Comparison of ENCODE assay signal across 9 mouse cellular contexts in genomic region chr2:153350552-153351181, GRCm38 (mm10). TPM values are rescaled to one million over a fixed set of nuclear protein-coding genes. Genes with fewer than 3 reads are reported as not detected.
DNase-seq lines count a peak whose midpoint lies in the region; ATAC-seq and TF ChIP-seq lines count a peak whose summit lies in the region.
"Had no signal": no experiment of that assay in that cellular context is flagged by ENCODE, and none has a peak within 500 bp of the region (broad histone marks: within the 10 kb centered on the region; RNA-seq: fewer than 3 reads in every experiment).

No protein-coding gene starts in this region.

- no peak for TF ChIP-seq POLR2A in kidney, adult 2 months (IDR thresholded peaks at IDR 0.05; ENCODE audit: low read depth, low read length)
- TF ChIP-seq POLR2A in MEL (IDR thresholded peaks at IDR 0.05; ENCODE audit: control insufficient read depth in 1 of 2, insufficient read depth in 1 of 2, low read depth in 1 of 2, low read length in 2 of 2, poor library complexity in 1 of 2): peak in 1 of 2 experiments; percentile 50; a peak in 2 of 4 replicates

- H3K4me1 ChIP-seq in kidney, adult 2 months (ENCODE audit: control insufficient read depth, insufficient read depth, low read length): peaks cover 23% of the 10 kb centered on the region; the same call in 1 of the 2 replicates
- H3K4me1 ChIP-seq in MEL (ENCODE audit: control insufficient read depth in 1 of 2, insufficient read depth in 2 of 2, low read length in 2 of 2): peaks cover 14 to 16% of the 10 kb centered on the region in 2 experiments
- H3K4me1 ChIP-seq in heart, embryonic 16.5 days (ENCODE audit: control insufficient read depth, insufficient read depth, low read length): peaks cover 34% of the 10 kb centered on the region
- peaks cover 38% of the 10 kb centered on the region for H3K4me1 ChIP-seq in midbrain, embryonic 10.5 days

- ATAC-seq in heart, embryonic 16.5 days (replicated peaks; ENCODE audit: extremely low read depth, insufficient read depth, low FRiP score): 0 out of 2 replicates have a peak, but pooled peaks have one; percentile 5
- peak; percentile 57 for ATAC-seq in megakaryocyte progenitor cell, adult 5-6 weeks (replicated peaks; ENCODE audit: poor library complexity)

- 4% methylated on average over 6 of the region's 6 CpGs for WGBS in kidney, adult 2 months
- WGBS in heart, embryonic 16.5 days: 5% methylated on average over 6 of the region's 6 CpGs
- 68% methylated on average over 6 of the region's 6 CpGs for whole genome bisulfite sequencing in midbrain, embryonic 10.5 days

- H3K9ac ChIP-seq in MEL (ENCODE audit: control insufficient read depth, low read depth, low read length, poor library complexity, severe bottlenecking): peak overlapping the region; percentile 21
- H3K9ac ChIP-seq in heart, embryonic 16.5 days (ENCODE audit: low read length): peak overlapping the region; percentile 11

- H3K36me3 ChIP-seq in kidney, adult 2 months (ENCODE audit: control insufficient read depth, insufficient read depth, low read length): no peaks in the 10 kb centered on the region; the same call in 1 of the 2 replicates
- peaks cover 15 to 31% of the 10 kb centered on the region in 2 experiments for H3K36me3 ChIP-seq in MEL (ENCODE audit: control insufficient read depth in 1 of 2, insufficient read depth in 2 of 2, low read length in 2 of 2)
- peaks cover 18% of the 10 kb centered on the region for H3K36me3 ChIP-seq in heart, embryonic 16.5 days (ENCODE audit: control insufficient read depth, insufficient read depth)
- H3K36me3 ChIP-seq in midbrain, embryonic 10.5 days: peaks cover 70% of the 10 kb centered on the region

- peak; percentile 21 for DNase-seq in kidney, adult 2 months
- no peak for DNase-seq in kidney, postnatal 25 days
- DNase-seq in MEL (ENCODE audit: low read depth, low spot score): peak; percentile 92
- no peak for DNase-seq in left cerebral cortex, postnatal 14 days (ENCODE audit: low spot score in 2 of 2)
- no peak for DNase-seq in adrenal gland, postnatal 25 days
- no peak for DNase-seq in midbrain, embryonic 10.5 days (ENCODE audit: low spot score)
- DNase-seq: layer of hippocampus, postnatal 36 days had no signal

- H3K9me3 ChIP-seq in MEL (replicated peaks; ENCODE audit: insufficient read depth, low read length): no peaks in the 10 kb centered on the region
- H3K9me3 ChIP-seq in heart, embryonic 16.5 days (replicated peaks; ENCODE audit: control insufficient read depth, low read length): no peaks in the 10 kb centered on the region
- H3K9me3 ChIP-seq in midbrain, embryonic 10.5 days (replicated peaks): no peaks in the 10 kb centered on the region

- TF ChIP-seq EP300 in MEL (IDR thresholded peaks at IDR 0.05; ENCODE audit: low read depth in 1 of 2, low read length in 2 of 2): peak; percentile 74 to 80; a peak in 3 of 4 replicates

- peak overlapping the region; percentile 86 for H3K27ac ChIP-seq in kidney, adult 2 months (ENCODE audit: insufficient read depth, low read depth, low read length)
- H3K27ac ChIP-seq in MEL (ENCODE audit: control insufficient read depth, low read depth, low read length): peak overlapping the region; percentile 90
- H3K27ac ChIP-seq in heart, embryonic 16.5 days (ENCODE audit: low read length): peak overlapping the region; percentile 78
- no peak overlapping the region for H3K27ac ChIP-seq in midbrain, embryonic 10.5 days (replicated peaks)

- H3K27me3 ChIP-seq in kidney, adult 2 months (replicated peaks; ENCODE audit: control insufficient read depth, insufficient read depth, low read length): no peaks in the 10 kb centered on the region
- H3K27me3 ChIP-seq in MEL (ENCODE audit: control insufficient read depth in 1 of 2, insufficient read depth in 2 of 2, low read length in 2 of 2): no peaks in the 10 kb centered on the region
- no peaks in the 10 kb centered on the region for H3K27me3 ChIP-seq in heart, embryonic 16.5 days (ENCODE audit: control insufficient read depth, insufficient read depth, low read length)
- H3K27me3 ChIP-seq in midbrain, embryonic 10.5 days (ENCODE audit: low read depth, poor library complexity, severe bottlenecking): no peaks in the 10 kb centered on the region

- H3K79me2 ChIP-seq in MEL (ENCODE audit: control insufficient read depth, insufficient read depth, low read length, poor library complexity): peaks cover 43% of the 10 kb centered on the region

- H3K4me2 ChIP-seq in heart, embryonic 16.5 days (ENCODE audit: low read depth, low read length): peak overlapping the region; percentile 56

- no peak overlapping the region for H3K4me3 ChIP-seq in kidney, adult 2 months (ENCODE audit: insufficient read depth, low read depth, low read length)
- no peak overlapping the region for H3K4me3 ChIP-seq in MEL (ENCODE audit: control insufficient read depth in 1 of 2, insufficient read depth in 1 of 2, low read depth in 2 of 2, low read length in 2 of 2)
- H3K4me3 ChIP-seq in heart, embryonic 16.5 days (ENCODE audit: low read length): peak overlapping the region; percentile 14
- no peak overlapping the region for H3K4me3 ChIP-seq in midbrain, embryonic 10.5 days

- intact Hi-C loops in left cerebral cortex, postnatal 14 days (cut with DNase I): no loop called here

- TF ChIP-seq RAD21 in MEL (IDR thresholded peaks at IDR 0.05; ENCODE audit: low read depth, low read length): no peak

- TF ChIP-seq CTCF in kidney, adult 2 months (conservative IDR thresholded peaks at IDR 0.05; ENCODE audit: insufficient read depth, insufficient read length, low read depth, low read length): no peak
- TF ChIP-seq CTCF in MEL (IDR thresholded peaks at IDR 0.05 in 2 of 3, conservative IDR thresholded peaks at IDR 0.05 in 1 of 3; ENCODE audit: control insufficient read depth in 1 of 3, insufficient read depth in 1 of 3, low read depth in 2 of 3, low read length in 3 of 3, poor library complexity in 1 of 3, severe bottlenecking in 1 of 3): no peak

TF ChIP-seq in MEL, 35 proteins besides CTCF, POLR2A, EP300 and RAD21:
- TF ChIP-seq MYB (IDR thresholded peaks at IDR 0.05; ENCODE audit: low read depth, low read length): peak; percentile 62; the same call in 1 of the 2 replicates
- no peak for TF ChIP-seq ZNF384 (IDR thresholded peaks at IDR 0.05; ENCODE audit: low read depth, low read length)
- no peak for TF ChIP-seq MEF2A (IDR thresholded peaks at IDR 0.05; ENCODE audit: extremely low read depth, insufficient replicate concordance, low read depth, low read length, poor library complexity, severe bottlenecking)
- TF ChIP-seq ETS1 (IDR thresholded peaks at IDR 0.05; ENCODE audit: low read depth, low read length): peak; percentile 96
- peak; percentile 81 for TF ChIP-seq SIN3A (IDR thresholded peaks at IDR 0.05; ENCODE audit: low read length)
- TF ChIP-seq TCF12 (IDR thresholded peaks at IDR 0.05; ENCODE audit: low read depth, low read length): peak; percentile 39
- TF ChIP-seq CHD1 (IDR thresholded peaks at IDR 0.05; ENCODE audit: low read depth, low read length): 0 out of 2 replicates have a peak, but pooled peaks have one; percentile 36
- TF ChIP-seq MYC (IDR thresholded peaks at IDR 0.05; ENCODE audit: low read depth, low read length): peak; percentile 78; the same call in 1 of the 2 replicates
- TF ChIP-seq HCFC1 (IDR thresholded peaks at IDR 0.05; ENCODE audit: low read depth, low read length): 0 out of 2 replicates have a peak, but pooled peaks have one; percentile 31
- peak; percentile 39; the same call in 1 of the 2 replicates for TF ChIP-seq BHLHE40 (IDR thresholded peaks at IDR 0.05; ENCODE audit: borderline replicate concordance, low read depth, low read length)
- TF ChIP-seq JUND (IDR thresholded peaks at IDR 0.05; ENCODE audit: low read depth, low read length): peak; percentile 89
- no peak for TF ChIP-seq USF1 (IDR thresholded peaks at IDR 0.05; ENCODE audit: low read depth, low read length)
- peak; percentile 77 for TF ChIP-seq TAL1 (IDR thresholded peaks at IDR 0.05; ENCODE audit: low read length)
- TF ChIP-seq SMC3 (IDR thresholded peaks at IDR 0.05; ENCODE audit: low read depth, low read length): no peak; the same call in 1 of the 2 replicates
- TF ChIP-seq TBP (IDR thresholded peaks at IDR 0.05; ENCODE audit: low read depth, low read length): peak; percentile 80
- TF ChIP-seq GATA1 (IDR thresholded peaks at IDR 0.05; ENCODE audit: low read depth, low read length): peak; percentile 73; the same call in 1 of the 2 replicates
- TF ChIP-seq ZKSCAN1 (IDR thresholded peaks at IDR 0.05; ENCODE audit: low read depth, low read length): no peak
- no peak for TF ChIP-seq ELF1 (IDR thresholded peaks at IDR 0.05; ENCODE audit: low read depth, low read length)

RNA-seq across cellular contexts. Expression of gene Asxl1, which starts 5.0 kb away (rescaled TPM):
- 9.1 and 10.0 TPM in 2 replicates for polyA plus RNA-seq in kidney, adult 2 months (2012; rRNA removed)
- 15.2 and 20.6 TPM in 2 replicates for total RNA-seq in MEL (2012; rRNA removed)
- 10 to 100 TPM in 1 of 2 experiments, not detected in 1; 35.5 TPM for polyA plus RNA-seq in MEL (2012; ENCODE audit: insufficient read depth in 1 of 2, insufficient read length in 2 of 2, low read depth in 1 of 2, low replicate concordance in 2 of 2, missing spikeins in 1 of 2)
- polyA plus RNA-seq in heart, embryonic 16.5 days (2015; fragmentation: Nextera tagmentation; extraction: Ambion mirVana): 7.4 and 8.7 TPM in 2 replicates
- total RNA-seq in megakaryocyte progenitor cell, adult 5-6 weeks (2015): 31.1 and 32.0 TPM in 2 replicates
- 20.0 and 24.1 TPM in 2 replicates for total RNA-seq in megakaryocyte progenitor cell, adult 5-6 weeks (2017)
- 10 to 100 TPM; 39.4 to 39.7 TPM for total RNA-seq in left cerebral cortex, postnatal 14 days (2021)
- 32.4 and 38.4 TPM in 2 replicates for total RNA-seq in adrenal gland, postnatal 25 days (2021)
- polyA plus RNA-seq in midbrain, embryonic 10.5 days (2016; fragmentation: Nextera tagmentation; extraction: Ambion mirVana): 11.8 and 12.3 TPM in 2 replicates

RNA-seq across cellular contexts. Expression of gene Kif3b, which starts 59.5 kb away (rescaled TPM):
- 10.1 and 10.9 TPM in 2 replicates for polyA plus RNA-seq in kidney, adult 2 months (2012; rRNA removed)
- 10.0 and 11.0 TPM in 2 replicates for total RNA-seq in MEL (2012; rRNA removed)
- polyA plus RNA-seq in MEL (2012; ENCODE audit: insufficient read depth in 1 of 2, insufficient read length in 2 of 2, low read depth in 1 of 2, low replicate concordance in 2 of 2, missing spikeins in 1 of 2): 10 to 100 TPM; 17.9 to 34.2 TPM
- 5.4 and 6.2 TPM in 2 replicates for polyA plus RNA-seq in heart, embryonic 16.5 days (2015; fragmentation: Nextera tagmentation; extraction: Ambion mirVana)
- total RNA-seq in megakaryocyte progenitor cell, adult 5-6 weeks (2015): 3.6 and 5.5 TPM in 2 replicates
- 9.9 and 11.3 TPM in 2 replicates for total RNA-seq in megakaryocyte progenitor cell, adult 5-6 weeks (2017)
- total RNA-seq in left cerebral cortex, postnatal 14 days (2021): 10 to 100 TPM; 69.2 to 74.3 TPM
- 31.8 and 34.4 TPM in 2 replicates for total RNA-seq in adrenal gland, postnatal 25 days (2021)
- polyA plus RNA-seq in midbrain, embryonic 10.5 days (2016; fragmentation: Nextera tagmentation; extraction: Ambion mirVana): 7.0 TPM in 2 replicates

Comparison
In these comparisons a context has a peak if more than half of its experiments do, and no peak if none do; other contexts are left out.
1. DNase-seq: peak in kidney, adult 2 months (single experiment) and MEL (single experiment); none in kidney, postnatal 25 days (0 of 2), left cerebral cortex, postnatal 14 days (0 of 2), adrenal gland, postnatal 25 days (single experiment) and midbrain, embryonic 10.5 days (single experiment).